Mouse (Mus musculus): ENCODE data around the gene Arid5b.
A peak's percentile ranks its signal among the peaks of the same experiment; 100 is the strongest.

The Arid5b gene

GRCm38 (mm10) chr10:68236956-68237455 is 41.5 kb downstream of the Arid5b start:
- DNase-seq (ENCODE audit: low spot score), result no peak

GRCm38 (mm10) chr10:68231385-68232182 is 47.0 kb downstream of the Arid5b start:
- no peak for DNase-seq (ENCODE audit: low spot score)

GRCm38 (mm10) chr10:68230653-68231384 is 47.7 kb downstream of the Arid5b start:
- no peak for DNase-seq (ENCODE audit: low spot score)

- no peak for DNase-seq (ENCODE audit: low spot score)
Measured at GRCm38 (mm10) chr10:68229640-68230565, 48.6 kb downstream of the Arid5b start.

GRCm38 (mm10) chr10:68222676-68223075 is 55.9 kb downstream of the Arid5b start:
- no peak for DNase-seq (ENCODE audit: low spot score)

- DNase-seq (ENCODE audit: low spot score), result no peak
Measured at GRCm38 (mm10) chr10:68222012-68222411, 56.5 kb downstream of the Arid5b start.

GRCm38 (mm10) chr10:68219327-68219726 is 59.2 kb downstream of the Arid5b start:
- no peak for DNase-seq (ENCODE audit: low spot score)

GRCm38 (mm10) chr10:68218678-68219077 is 59.9 kb downstream of the Arid5b start:
- no peak for DNase-seq (ENCODE audit: low spot score)

- no peak for DNase-seq (ENCODE audit: low spot score)
Measured at GRCm38 (mm10) chr10:68214809-68215468, 63.6 kb downstream of the Arid5b start.

GRCm38 (mm10) chr10:68212061-68212915 is 66.3 kb downstream of the Arid5b start:
- DNase-seq (ENCODE audit: low spot score), result no peak

- DNase-seq (ENCODE audit: low spot score), result no peak
Measured at GRCm38 (mm10) chr10:68211514-68211913, 67.0 kb downstream of the Arid5b start.

GRCm38 (mm10) chr10:68210025-68210642 is 68.4 kb downstream of the Arid5b start:
- DNase-seq (ENCODE audit: low spot score), result no peak

GRCm38 (mm10) chr10:68208670-68209065 is 69.9 kb downstream of the Arid5b start:
- DNase-seq (ENCODE audit: low spot score), result no peak

GRCm38 (mm10) chr10:68207803-68208669 is 70.5 kb downstream of the Arid5b start:
- DNase-seq (ENCODE audit: low spot score), result no peak

GRCm38 (mm10) chr10:68204391-68204790 is 74.1 kb downstream of the Arid5b start:
- DNase-seq (ENCODE audit: low spot score), result no peak

- DNase-seq (ENCODE audit: low spot score), result no peak
Measured at GRCm38 (mm10) chr10:68203860-68204259, 74.7 kb downstream of the Arid5b start.

GRCm38 (mm10) chr10:68203322-68203721 is 75.2 kb downstream of the Arid5b start:
- no peak for DNase-seq (ENCODE audit: low spot score)

- DNase-seq (ENCODE audit: low spot score), result peak; percentile 10
Measured at GRCm38 (mm10) chr10:68199440-68199839, 79.1 kb downstream of the Arid5b start.

- no peak for DNase-seq (ENCODE audit: low spot score)
Measured at GRCm38 (mm10) chr10:68196324-68196723, 82.2 kb downstream of the Arid5b start.

Measured in T-cell, adult 2 months (primary cell).